In the genomic region with DNA sequence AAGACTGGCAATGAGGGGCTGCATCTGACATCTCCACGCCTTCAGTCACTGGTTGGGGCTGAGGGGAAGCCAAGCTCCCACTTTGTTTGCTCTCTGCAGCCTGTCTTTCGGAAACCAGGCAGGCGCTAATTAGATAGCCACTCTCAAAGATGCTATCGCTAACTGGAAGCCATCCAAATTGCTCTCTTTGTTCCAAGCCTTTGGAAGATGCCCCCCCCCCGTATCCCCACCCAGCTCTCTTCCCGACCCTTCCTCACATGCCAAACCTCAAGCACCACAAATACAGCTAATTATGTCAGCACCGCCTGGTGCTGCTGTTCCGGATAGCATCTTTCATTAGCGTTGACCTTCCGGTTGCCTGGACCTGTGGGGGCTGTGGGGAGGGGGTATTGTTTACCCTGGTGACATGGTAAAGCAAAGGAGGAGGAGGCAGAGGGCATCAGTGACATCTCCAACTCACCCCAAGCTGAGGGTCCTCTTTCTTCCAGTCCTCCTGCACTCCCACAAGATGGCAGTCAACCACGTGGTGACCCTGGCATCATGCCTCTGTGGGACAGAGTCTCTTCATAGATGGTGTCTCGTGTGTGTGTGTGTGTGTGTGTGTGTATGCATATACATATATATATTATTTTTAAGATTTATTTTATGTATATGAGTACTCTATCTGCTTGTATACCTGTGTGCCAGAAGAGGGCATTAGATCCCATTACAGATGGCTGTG, we compare ENCODE assay signal across 15 mouse cellular contexts. TPM values are rescaled to one million over a fixed set of nuclear protein-coding genes. Genes with fewer than 3 reads are reported as not detected.
DNase-seq lines count a peak whose midpoint lies in the region; ATAC-seq and TF ChIP-seq lines count a peak whose summit lies in the region.
"Had no signal": no experiment of that assay in that cellular context is flagged by ENCODE, and none has a peak within 500 bp of the region (broad histone marks: within the 10 kb centered on the region; RNA-seq: fewer than 3 reads in every experiment).

No protein-coding gene starts in this region.

- H3K9ac ChIP-seq in embryonic facial prominence, embryonic 14.5 days (ENCODE audit: low read depth, low read length), result no peak overlapping the region
- H3K9ac ChIP-seq in forebrain, embryonic 11.5 days (ENCODE audit: low read length), result no peak overlapping the region
- no peak overlapping the region; the same call in 1 of the 2 replicates for H3K9ac ChIP-seq in hindbrain, embryonic 14.5 days
- no peak overlapping the region for H3K9ac ChIP-seq in midbrain, postnatal 0 days (replicated peaks; ENCODE audit: low read length, poor library complexity, severe bottlenecking)
- H3K9ac ChIP-seq: liver, embryonic 15.5 days had no signal

- peak; percentile 60 for DNase-seq in embryonic facial prominence, embryonic 14.5 days (ENCODE audit: low spot score)
- no peak for DNase-seq in embryonic facial prominence, embryonic 10.5 days (ENCODE audit: low spot score)
- DNase-seq in forebrain, embryonic 11.5 days (ENCODE audit: low spot score), result peak; percentile 63
- DNase-seq in hindbrain, embryonic 14.5 days (ENCODE audit: low spot score), result peak; percentile 72
- peak; percentile 82 for DNase-seq in midbrain, postnatal 0 days (ENCODE audit: low spot score)
- no peak for DNase-seq in heart, adult 18-20 months
- no peak for DNase-seq in layer of hippocampus, postnatal 36 days
- DNase-seq: adrenal gland, postnatal 36 days; cerebellum, adult 9-11 months; heart, postnatal 36 days; kidney, adult 9 months; layer of hippocampus, adult 9-11 months; thymus, postnatal 14 days had no signal

- TF ChIP-seq CTCF in midbrain, postnatal 0 days (IDR thresholded peaks at IDR 0.05), result peak; percentile 30

- H3K4me1 ChIP-seq in embryonic facial prominence, embryonic 14.5 days (ENCODE audit: control insufficient read depth, insufficient read depth, low read length), result no peaks in the 10 kb centered on the region
- H3K4me1 ChIP-seq in embryonic facial prominence, embryonic 10.5 days, result peaks cover 23% of the 10 kb centered on the region
- peaks cover 5% of the 10 kb centered on the region; the same call in 1 of the 2 replicates for H3K4me1 ChIP-seq in forebrain, embryonic 11.5 days (replicated peaks; ENCODE audit: control insufficient read depth, insufficient read depth, low read length)
- peaks cover 16% of the 10 kb centered on the region for H3K4me1 ChIP-seq in hindbrain, embryonic 14.5 days (replicated peaks; ENCODE audit: control insufficient read depth, insufficient read depth, low read length)
- peaks cover 4% of the 10 kb centered on the region; the same call in 1 of the 2 replicates for H3K4me1 ChIP-seq in midbrain, postnatal 0 days (ENCODE audit: insufficient read depth, low read length)
- H3K4me1 ChIP-seq: liver, embryonic 15.5 days had no signal

- H3K9me3 ChIP-seq in embryonic facial prominence, embryonic 14.5 days (ENCODE audit: control insufficient read depth, low read length), result no peaks in the 10 kb centered on the region
- H3K9me3 ChIP-seq in embryonic facial prominence, embryonic 10.5 days, result no peaks in the 10 kb centered on the region
- H3K9me3 ChIP-seq in forebrain, embryonic 11.5 days (ENCODE audit: control insufficient read depth, low read length), result no peaks in the 10 kb centered on the region
- no peaks in the 10 kb centered on the region for H3K9me3 ChIP-seq in hindbrain, embryonic 14.5 days (ENCODE audit: control insufficient read depth, low read length)
- no peaks in the 10 kb centered on the region for H3K9me3 ChIP-seq in midbrain, postnatal 0 days (ENCODE audit: low read length)
- H3K9me3 ChIP-seq: liver, embryonic 15.5 days had no signal

- no peaks in the 10 kb centered on the region for H3K36me3 ChIP-seq in embryonic facial prominence, embryonic 14.5 days (ENCODE audit: control insufficient read depth, insufficient read depth, low read length)
- no peaks in the 10 kb centered on the region for H3K36me3 ChIP-seq in embryonic facial prominence, embryonic 10.5 days (replicated peaks)
- H3K36me3 ChIP-seq in forebrain, embryonic 11.5 days (ENCODE audit: control insufficient read depth, insufficient read depth, low read length), result no peaks in the 10 kb centered on the region
- no peaks in the 10 kb centered on the region for H3K36me3 ChIP-seq in hindbrain, embryonic 14.5 days (replicated peaks; ENCODE audit: control insufficient read depth, insufficient read depth)
- H3K36me3 ChIP-seq in midbrain, postnatal 0 days (ENCODE audit: insufficient read depth, low read length), result no peaks in the 10 kb centered on the region
- H3K36me3 ChIP-seq: liver, embryonic 15.5 days had no signal

- 36% methylated on average over 12 of the region's 12 CpGs for WGBS in embryonic facial prominence, embryonic 14.5 days
- 48% methylated on average over 12 of the region's 12 CpGs for WGBS in embryonic facial prominence, embryonic 10.5 days
- WGBS in forebrain, embryonic 11.5 days, result 33% methylated on average over 12 of the region's 12 CpGs
- WGBS in hindbrain, embryonic 14.5 days, result 18% methylated on average over 12 of the region's 12 CpGs
- WGBS in midbrain, postnatal 0 days, result 33% methylated on average over 12 of the region's 12 CpGs

- H3K4me3 ChIP-seq in embryonic facial prominence, embryonic 14.5 days (ENCODE audit: low read depth, low read length), result no peak overlapping the region
- no peak overlapping the region for H3K4me3 ChIP-seq in embryonic facial prominence, embryonic 10.5 days
- no peak overlapping the region for H3K4me3 ChIP-seq in forebrain, embryonic 11.5 days (ENCODE audit: low read depth, low read length)
- no peak overlapping the region for H3K4me3 ChIP-seq in hindbrain, embryonic 14.5 days (replicated peaks; ENCODE audit: low read length)
- H3K4me3 ChIP-seq in midbrain, postnatal 0 days (ENCODE audit: low read depth, low read length), result no peak overlapping the region
- H3K4me3 ChIP-seq: liver, embryonic 15.5 days had no signal

- H3K27ac ChIP-seq in embryonic facial prominence, embryonic 14.5 days (replicated peaks; ENCODE audit: low read depth, low read length), result no peak overlapping the region
- H3K27ac ChIP-seq in embryonic facial prominence, embryonic 10.5 days (replicated peaks), result no peak overlapping the region
- peak overlapping the region; percentile 55; the same call in 1 of the 2 replicates for H3K27ac ChIP-seq in forebrain, embryonic 11.5 days (ENCODE audit: low read depth, low read length)
- peak overlapping the region; percentile 73 for H3K27ac ChIP-seq in hindbrain, embryonic 14.5 days
- no peak overlapping the region for H3K27ac ChIP-seq in midbrain, postnatal 0 days (ENCODE audit: low read depth, low read length)
- H3K27ac ChIP-seq: liver, embryonic 15.5 days had no signal

- no peak for ATAC-seq in embryonic facial prominence, embryonic 14.5 days (ENCODE audit: low read depth)
- peak; percentile 39 for ATAC-seq in forebrain, embryonic 11.5 days (replicated peaks; ENCODE audit: low FRiP score)
- ATAC-seq in hindbrain, embryonic 14.5 days (ENCODE audit: low FRiP score), result peak; percentile 34; the same call in 1 of the 2 replicates
- no peak for ATAC-seq in midbrain, postnatal 0 days (ENCODE audit: low FRiP score)
- no peak for ATAC-seq in erythroid progenitor cell, adult 5-6 weeks (replicated peaks; ENCODE audit: low FRiP score, poor library complexity, severe bottlenecking)

- H3K27me3 ChIP-seq in embryonic facial prominence, embryonic 14.5 days (replicated peaks; ENCODE audit: control insufficient read depth, insufficient read depth, low read length), result peaks cover 7% of the 10 kb centered on the region
- peaks cover 41% of the 10 kb centered on the region for H3K27me3 ChIP-seq in embryonic facial prominence, embryonic 10.5 days (replicated peaks; ENCODE audit: low read depth, poor library complexity, severe bottlenecking)
- H3K27me3 ChIP-seq in forebrain, embryonic 11.5 days (ENCODE audit: control insufficient read depth, insufficient read depth, low read length), result peaks cover 3% of the 10 kb centered on the region; the same call in 1 of the 2 replicates
- no peaks in the 10 kb centered on the region for H3K27me3 ChIP-seq in hindbrain, embryonic 14.5 days (ENCODE audit: control insufficient read depth, insufficient read depth, low read length)
- H3K27me3 ChIP-seq in midbrain, postnatal 0 days (ENCODE audit: insufficient read depth, low read length), result no peaks in the 10 kb centered on the region; the same call in 1 of the 2 replicates

- no peak overlapping the region for H3K4me2 ChIP-seq in embryonic facial prominence, embryonic 14.5 days (ENCODE audit: low read depth, low read length)
- no peak overlapping the region for H3K4me2 ChIP-seq in forebrain, embryonic 11.5 days (ENCODE audit: low read depth, low read length, severe bottlenecking)
- H3K4me2 ChIP-seq in hindbrain, embryonic 14.5 days (replicated peaks), result peak overlapping the region; percentile 25
- no peak overlapping the region for H3K4me2 ChIP-seq in midbrain, postnatal 0 days (ENCODE audit: low read depth, low read length, poor library complexity, severe bottlenecking)
- H3K4me2 ChIP-seq: liver, embryonic 15.5 days had no signal

RNA-seq across cellular contexts. Expression of a gene that starts 35.9 kb away (rescaled TPM):
- polyA plus RNA-seq in embryonic facial prominence, embryonic 14.5 days (2014; fragmentation: Nextera tagmentation; extraction: Ambion mirVana), result 0.35 and 0.51 TPM in 2 replicates
- polyA plus RNA-seq in embryonic facial prominence, embryonic 10.5 days (2016; fragmentation: Nextera tagmentation; extraction: Ambion mirVana), result 0.34 TPM in 2 replicates
- polyA plus RNA-seq in forebrain, embryonic 11.5 days (2014; fragmentation: Nextera tagmentation; extraction: Ambion mirVana), result 0.03 and 0.17 TPM in 2 replicates
- 0.44 and 0.56 TPM in 2 replicates for polyA plus RNA-seq in hindbrain, embryonic 14.5 days (2014; fragmentation: Nextera tagmentation; extraction: Ambion mirVana)
- 1.1 and 1.4 TPM in 2 replicates for total RNA-seq in midbrain, postnatal 0 days (2014; rRNA removed)
- polyA plus RNA-seq in midbrain, postnatal 0 days (2015; fragmentation: Nextera tagmentation; extraction: Ambion mirVana), result 0.25 and 0.36 TPM in 2 replicates
- total RNA-seq in heart, adult 18-20 months (2021), result 1 to 10 TPM; 2.0 to 3.8 TPM
- 1 to 10 TPM; 8.7 to 9.9 TPM for total RNA-seq in layer of hippocampus, postnatal 36 days (2021)
- total RNA-seq in erythroid progenitor cell, adult 5-6 weeks (2015; ENCODE audit: low replicate concordance), result not detected in 2 replicates
- total RNA-seq in erythroid progenitor cell, adult 5-6 weeks (2017; ENCODE audit: low replicate concordance), result not detected in 2 replicates

Comparison
In these comparisons a context has a peak if more than half of its experiments do, and no peak if none do; other contexts are left out.
1. DNase-seq: peak in embryonic facial prominence, embryonic 14.5 days (single experiment), forebrain, embryonic 11.5 days (single experiment), hindbrain, embryonic 14.5 days (single experiment) and midbrain, postnatal 0 days (single experiment); none in embryonic facial prominence, embryonic 10.5 days (single experiment), heart, adult 18-20 months (0 of 2) and layer of hippocampus, postnatal 36 days (0 of 2).
2. ATAC-seq: peak in forebrain, embryonic 11.5 days (single experiment) and hindbrain, embryonic 14.5 days (single experiment); none in embryonic facial prominence, embryonic 14.5 days (single experiment), midbrain, postnatal 0 days (single experiment) and erythroid progenitor cell, adult 5-6 weeks (single experiment).
3. H3K27ac ChIP-seq: peak in forebrain, embryonic 11.5 days (single experiment) and hindbrain, embryonic 14.5 days (single experiment); none in embryonic facial prominence, embryonic 14.5 days (single experiment), embryonic facial prominence, embryonic 10.5 days (single experiment) and midbrain, postnatal 0 days (single experiment).